Mouse (Mus musculus): Measurements from ENCODE around the gene Psip1. TPM values are rescaled to one million over a fixed set of nuclear protein-coding genes. Genes with fewer than 3 reads are reported as not detected.
"Not testable (repeated sequence)": the region's sequence is repeated elsewhere in the genome, so short reads cannot be mapped to it uniquely, and the experiment has no call there.

The Psip1 gene
- total and polyA plus RNA-seq, 3 experiments: 8.2 to 18.1 (median 17.1) TPM

- no peaks in the 10 kb centered on the region for H3K27me3 ChIP-seq (ENCODE audit: control insufficient read depth, insufficient read depth, low read length)
- intact Hi-C loops (cut with DNase I): no loop called here
- no peak overlapping the region for H3K27ac ChIP-seq
- no peaks in the 10 kb centered on the region for H3K79me2 ChIP-seq (replicated peaks; ENCODE audit: control insufficient read depth, insufficient read depth, low read length)
- H3K36me3 ChIP-seq (ENCODE audit: control insufficient read depth, insufficient read depth, low read length): no peaks in the 10 kb centered on the region
- H3K9ac ChIP-seq (ENCODE audit: low read depth, low read length): no peak overlapping the region
- H3K4me1 ChIP-seq (ENCODE audit: control insufficient read depth, insufficient read depth, low read length): no peaks in the 10 kb centered on the region
- TF ChIP-seq CTCF (IDR thresholded peaks at IDR 0.05): peak; percentile 9; the same call in 1 of the 2 replicates
- no peak for TF ChIP-seq EP300 (IDR thresholded peaks at IDR 0.05; ENCODE audit: insufficient read depth, low read depth, low read length)
- no peak overlapping the region for H3K4me3 ChIP-seq
- 77% methylated on average over 4 of the region's 4 CpGs for WGBS
- no peak for DNase-seq
Observed at GRCm38 (mm10) chr4:83520308-83520707, 34.0 kb upstream of the Psip1 start.

- no peak overlapping the region for H3K4me3 ChIP-seq
- no peak overlapping the region for H3K9ac ChIP-seq (ENCODE audit: low read depth, low read length)
- no peak for DNase-seq
- no peaks in the 10 kb centered on the region for H3K79me2 ChIP-seq (replicated peaks; ENCODE audit: control insufficient read depth, insufficient read depth, low read length)
- H3K27ac ChIP-seq: no peak overlapping the region
- H3K4me1 ChIP-seq (ENCODE audit: control insufficient read depth, insufficient read depth, low read length): no peaks in the 10 kb centered on the region
- TF ChIP-seq EP300 (IDR thresholded peaks at IDR 0.05; ENCODE audit: insufficient read depth, low read depth, low read length): no peak
- no peak for TF ChIP-seq POLR2A (IDR thresholded peaks at IDR 0.05; ENCODE audit: insufficient read depth, low read depth, low read length)
- no peak for TF ChIP-seq CTCF (IDR thresholded peaks at IDR 0.05)
- no peaks in the 10 kb centered on the region for H3K27me3 ChIP-seq (ENCODE audit: control insufficient read depth, insufficient read depth, low read length)
- intact Hi-C loops (cut with DNase I): no loop called here
- H3K36me3 ChIP-seq (ENCODE audit: control insufficient read depth, insufficient read depth, low read length): no peaks in the 10 kb centered on the region
Observed at GRCm38 (mm10) chr4:83519807-83520206, 33.5 kb upstream of the Psip1 start.

- Histone ChIP-seq H3K9ac (ENCODE audit: low read depth, low read length) (no peak overlapping the region), H3K4me3 (no peak overlapping the region), H3K4me1 (ENCODE audit: control insufficient read depth, insufficient read depth, low read length) (no peaks in the 10 kb centered on the region), H3K36me3 (ENCODE audit: control insufficient read depth, insufficient read depth, low read length) (no peaks in the 10 kb centered on the region), H3K27ac (no peak overlapping the region), H3K27me3 (ENCODE audit: control insufficient read depth, insufficient read depth, low read length) (no peaks in the 10 kb centered on the region), H3K79me2 (replicated peaks; ENCODE audit: control insufficient read depth, insufficient read depth, low read length) (no peaks in the 10 kb centered on the region)
- TF ChIP-seq CTCF (IDR thresholded peaks at IDR 0.05): no peak
- no peak for TF ChIP-seq POLR2A (IDR thresholded peaks at IDR 0.05; ENCODE audit: insufficient read depth, low read depth, low read length)
- no peak for TF ChIP-seq EP300 (IDR thresholded peaks at IDR 0.05; ENCODE audit: insufficient read depth, low read depth, low read length)
- WGBS: 50% methylated on average over 2 of the region's 2 CpGs
- intact Hi-C loops (cut with DNase I): no loop called here
- no peak for DNase-seq
Observed at GRCm38 (mm10) chr4:83519148-83519547, 32.9 kb upstream of the Psip1 start.

GRCm38 (mm10) chr4:83516144-83516543, 29.9 kb upstream of the Psip1 start:
- 88% methylated on average over 5 of the region's 6 CpGs for WGBS
- H3K27ac ChIP-seq: not testable (repeated sequence)

GRCm38 (mm10) chr4:83514976-83515669, 28.9 kb upstream of the Psip1 start:
- Histone ChIP-seq H3K36me3 (ENCODE audit: control insufficient read depth, insufficient read depth, low read length) (no peaks in the 10 kb centered on the region), H3K27ac (no peak overlapping the region), H3K79me2 (replicated peaks; ENCODE audit: control insufficient read depth, insufficient read depth, low read length) (no peaks in the 10 kb centered on the region), H3K27me3 (ENCODE audit: control insufficient read depth, insufficient read depth, low read length) (no peaks in the 10 kb centered on the region), H3K9ac (ENCODE audit: low read depth, low read length) (no peak overlapping the region), H3K4me3 (no peak overlapping the region), H3K4me1 (ENCODE audit: control insufficient read depth, insufficient read depth, low read length) (no peaks in the 10 kb centered on the region)
- DNase-seq: no peak
- 0 out of 2 replicates have a peak, but pooled peaks have one; percentile 17 for TF ChIP-seq CTCF (IDR thresholded peaks at IDR 0.05)
- TF ChIP-seq EP300 (IDR thresholded peaks at IDR 0.05; ENCODE audit: insufficient read depth, low read depth, low read length): no peak
- WGBS: 76% methylated on average over 10 of the region's 10 CpGs
- intact Hi-C loops (cut with DNase I): no loop called here

More at GRCm38 (mm10) chr4:83516144-83516543, 29.9 kb upstream of the Psip1 start:
- H3K79me2 ChIP-seq (replicated peaks; ENCODE audit: control insufficient read depth, insufficient read depth, low read length); H3K27me3 ChIP-seq (ENCODE audit: control insufficient read depth, insufficient read depth, low read length); DNase-seq; H3K36me3 ChIP-seq (ENCODE audit: control insufficient read depth, insufficient read depth, low read length); H3K9ac ChIP-seq (ENCODE audit: low read depth, low read length); intact Hi-C loops (cut with DNase I); H3K4me1 ChIP-seq (ENCODE audit: control insufficient read depth, insufficient read depth, low read length); H3K4me3 ChIP-seq: not testable (repeated sequence)

- Histone ChIP-seq H3K27me3 (ENCODE audit: control insufficient read depth, insufficient read depth, low read length) (no peaks in the 10 kb centered on the region), H3K27ac (no peak overlapping the region), H3K4me1 (ENCODE audit: control insufficient read depth, insufficient read depth, low read length) (no peaks in the 10 kb centered on the region), H3K9ac (ENCODE audit: low read depth, low read length) (no peak overlapping the region), H3K4me3 (no peak overlapping the region), H3K36me3 (ENCODE audit: control insufficient read depth, insufficient read depth, low read length) (no peaks in the 10 kb centered on the region), H3K79me2 (replicated peaks; ENCODE audit: control insufficient read depth, insufficient read depth, low read length) (no peaks in the 10 kb centered on the region)
- intact Hi-C loops (cut with DNase I): no loop called here
- no peak for TF ChIP-seq CTCF (IDR thresholded peaks at IDR 0.05)
- no peak for TF ChIP-seq POLR2A (IDR thresholded peaks at IDR 0.05; ENCODE audit: insufficient read depth, low read depth, low read length)
- TF ChIP-seq EP300 (IDR thresholded peaks at IDR 0.05; ENCODE audit: insufficient read depth, low read depth, low read length): no peak
- 77% methylated on average over 1 of the region's 1 CpGs for WGBS
- no peak for DNase-seq
Observed at GRCm38 (mm10) chr4:83514183-83514582, 27.9 kb upstream of the Psip1 start.
